Mouse (Mus musculus): ENCODE results near the gene Galnt12. TPM values are rescaled to one million over a fixed set of nuclear protein-coding genes. Genes with fewer than 3 reads are reported as not detected.
"Not testable (repeated sequence)": the region's sequence is repeated elsewhere in the genome, so short reads cannot be mapped to it uniquely, and the experiment has no call there.

Gene Galnt12
- total RNA-seq (2021), result 1 to 10 TPM in 1 of 2 experiments, under 1 TPM in 1; 0.76 to 1.2 TPM

DNA sequence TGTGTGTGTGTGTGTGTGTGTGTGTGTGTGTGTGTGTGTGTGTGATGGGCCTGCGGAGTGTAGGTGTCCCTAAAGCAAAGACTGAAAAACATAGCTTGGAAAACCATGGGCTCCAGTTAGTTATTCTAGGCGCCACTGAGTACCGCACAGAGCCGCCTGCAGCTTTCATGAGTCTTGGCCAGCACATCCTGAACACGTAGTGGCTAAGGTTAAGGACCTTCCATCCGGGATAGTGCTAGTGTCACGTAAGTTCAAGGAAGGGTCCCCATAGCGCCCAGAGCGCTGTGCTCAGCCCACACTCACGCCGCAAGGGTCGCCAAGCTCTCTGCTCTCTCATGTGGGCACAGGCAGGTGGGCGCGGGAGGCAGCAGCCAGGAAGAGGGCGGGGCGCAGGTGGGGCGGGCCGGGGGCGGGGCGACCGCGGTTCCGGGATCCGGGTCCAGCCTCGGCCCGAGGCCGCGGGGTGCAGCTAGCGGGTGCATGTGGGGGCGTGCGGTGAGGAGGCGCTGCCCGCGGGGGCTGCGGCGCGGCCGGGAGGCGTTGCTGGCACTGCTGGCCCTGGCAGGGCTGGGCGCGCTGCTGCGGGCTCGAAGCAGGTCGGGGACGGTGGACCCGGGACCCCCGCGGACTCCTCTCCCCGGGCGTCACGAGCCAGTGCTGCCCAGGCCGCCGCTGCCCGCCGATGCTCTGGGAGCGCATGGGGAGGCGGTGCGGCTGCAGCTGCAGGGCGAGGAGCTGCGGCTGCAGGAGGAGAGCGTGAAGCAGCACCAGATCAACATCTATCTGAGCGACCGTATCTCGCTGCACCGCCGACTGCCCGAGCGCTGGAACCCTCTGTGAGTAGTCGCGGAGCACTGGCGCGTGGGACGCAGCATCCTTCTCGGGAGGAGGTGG, at the start of gene Galnt12:
Gene Galnt12, plus strand, starts transcription at position 417 of the 894 bp plus-strand sequence.
- intact Hi-C loops (cut with DNase I), result no loop called here
- DNase-seq (ENCODE audit: low spot score in 2 of 2), result peak; percentile 24 to 46

DNA sequence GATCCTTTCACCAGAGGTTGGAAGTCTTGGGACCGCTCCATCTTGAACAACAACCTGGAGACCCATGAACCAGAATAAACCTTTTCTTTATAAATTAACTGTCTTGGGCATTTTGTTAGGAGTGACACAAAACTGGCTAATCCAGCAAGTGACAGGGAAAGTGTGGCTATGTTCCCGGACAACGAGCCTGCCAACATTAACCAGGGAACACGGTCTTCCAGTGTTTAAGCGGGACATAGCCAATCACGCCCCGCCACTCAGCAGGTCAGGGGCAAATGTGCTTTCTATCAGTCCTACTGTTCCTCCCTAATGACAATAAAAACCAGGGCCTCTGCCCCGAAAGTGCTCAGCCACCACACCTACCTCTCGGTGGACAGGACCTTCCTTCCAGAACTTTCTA, 47.8 kb upstream of the Galnt12 start:
- DNase-seq (ENCODE audit: low spot score in 2 of 2), result no peak
- intact Hi-C loops (cut with DNase I), result no loop called here

GRCm38 (mm10) chr4:47046974-47047373, 44.7 kb upstream of the Galnt12 start:
- DNase-seq (ENCODE audit: low spot score in 2 of 2), result no peak
- intact Hi-C loops (cut with DNase I), result no loop called here

GRCm38 (mm10) chr4:47047765-47048164, 43.9 kb upstream of the Galnt12 start:
- no peak for DNase-seq (ENCODE audit: low spot score in 2 of 2)
- intact Hi-C loops (cut with DNase I), result no loop called here

GRCm38 (mm10) chr4:47049216-47049615, 42.5 kb upstream of the Galnt12 start:
- intact Hi-C loops (cut with DNase I), result no loop called here
- DNase-seq (ENCODE audit: low spot score in 2 of 2), result no peak

DNA sequence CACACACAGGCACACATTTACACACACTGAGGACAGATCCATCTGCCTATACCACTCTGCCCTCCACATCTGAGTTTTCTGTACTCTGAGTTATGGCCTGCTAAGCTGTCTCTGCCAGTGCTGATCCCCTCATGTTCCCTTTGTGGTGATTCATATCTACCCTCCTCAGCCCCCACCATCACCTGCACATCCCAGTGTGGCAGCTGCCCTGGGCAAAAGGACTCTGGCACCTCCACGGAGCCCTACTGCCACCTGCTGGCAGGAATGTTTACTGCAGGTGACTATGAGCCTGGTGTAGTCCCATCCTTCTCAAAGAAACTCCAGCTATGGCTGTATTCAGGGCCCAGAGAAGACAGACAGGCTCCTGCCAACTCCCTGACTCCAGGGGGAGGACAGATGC, 41.5 kb upstream of the Galnt12 start:
- intact Hi-C loops (cut with DNase I), result loop anchor here (10.0 kb wide), 1 partner anchor 545 kb away; no protein-coding TSS in a partner anchor
- peak; percentile 89 to 93 for DNase-seq (ENCODE audit: low spot score in 2 of 2)

DNA sequence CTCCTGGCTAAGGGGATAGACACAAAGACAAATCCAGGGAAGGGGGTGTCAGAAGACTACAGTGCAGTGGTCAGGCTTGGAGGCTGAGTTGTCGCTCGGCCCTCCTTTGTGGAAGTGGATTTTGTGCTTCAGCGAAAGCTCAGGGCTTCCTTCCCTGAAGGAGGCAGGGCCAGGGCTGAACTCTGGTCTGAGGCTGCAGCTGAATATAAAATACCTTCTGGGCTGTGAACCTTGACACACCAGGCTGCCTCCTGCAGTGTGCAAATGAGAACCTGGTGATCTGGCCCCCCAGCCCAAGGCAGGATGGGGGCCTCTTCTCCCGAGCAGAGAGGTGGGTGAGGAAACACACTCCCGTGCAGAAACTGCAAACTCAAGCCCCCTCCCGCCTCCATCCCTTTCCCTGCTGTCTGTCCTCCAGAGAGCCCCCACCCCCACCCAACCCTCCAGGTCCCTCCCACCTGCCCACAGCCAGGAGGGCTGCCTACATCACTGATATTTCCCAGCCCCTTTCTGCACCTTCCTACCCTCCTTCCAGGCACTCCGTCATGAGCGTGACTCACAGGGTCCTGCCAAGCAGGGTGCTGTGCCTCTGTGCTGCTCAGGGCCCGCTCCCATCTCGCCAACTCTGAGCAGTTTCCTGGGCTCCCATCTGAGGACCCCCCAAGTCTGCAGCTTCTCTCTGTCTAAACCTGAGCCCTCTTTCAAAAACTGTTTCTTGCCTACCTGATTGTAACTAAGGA, 40.9 kb upstream of the Galnt12 start:
- intact Hi-C loops (cut with DNase I), result loop anchor here (10.0 kb wide), 1 partner anchor 546 kb away; no protein-coding TSS in a partner anchor
- no peak for DNase-seq (ENCODE audit: low spot score in 2 of 2)

DNA sequence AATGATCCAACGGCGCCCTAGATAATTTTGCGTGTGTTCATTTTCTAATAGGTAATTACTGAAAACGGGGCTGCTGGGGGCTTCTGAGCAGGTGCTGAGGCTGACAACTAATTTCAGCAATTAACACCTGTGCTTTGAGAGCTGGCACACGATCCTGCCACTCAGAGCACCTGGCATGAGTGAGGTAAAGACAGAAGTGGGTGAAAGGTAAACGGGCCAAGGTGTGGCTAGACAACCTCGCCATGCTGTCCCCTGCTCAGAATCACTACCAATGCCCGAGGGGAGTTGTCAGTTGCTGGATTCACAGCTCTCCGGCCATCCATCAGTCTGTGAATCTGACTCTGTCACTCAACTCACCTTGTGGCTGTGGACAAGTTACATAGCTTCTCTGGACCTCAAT, 39.8 kb upstream of the Galnt12 start:
- intact Hi-C loops (cut with DNase I), result loop anchor here (10.0 kb wide), 1 partner anchor 547 kb away; no protein-coding TSS in a partner anchor
- no peak for DNase-seq (ENCODE audit: low spot score in 2 of 2)

- DNase-seq (ENCODE audit: low spot score in 2 of 2), result not testable (repeated sequence)
- intact Hi-C loops (cut with DNase I), result loop anchor here (10.0 kb wide), 1 partner anchor 550 kb away; no protein-coding TSS in a partner anchor
Observed at GRCm38 (mm10) chr4:47055170-47055569, 36.5 kb upstream of the Galnt12 start.

- no peak for DNase-seq (ENCODE audit: low spot score in 2 of 2)
- intact Hi-C loops (cut with DNase I), result loop anchor here (10.0 kb wide), 1 partner anchor 551 kb away; no protein-coding TSS in a partner anchor
Observed at GRCm38 (mm10) chr4:47055570-47056080, 36.1 kb upstream of the Galnt12 start.

DNA sequence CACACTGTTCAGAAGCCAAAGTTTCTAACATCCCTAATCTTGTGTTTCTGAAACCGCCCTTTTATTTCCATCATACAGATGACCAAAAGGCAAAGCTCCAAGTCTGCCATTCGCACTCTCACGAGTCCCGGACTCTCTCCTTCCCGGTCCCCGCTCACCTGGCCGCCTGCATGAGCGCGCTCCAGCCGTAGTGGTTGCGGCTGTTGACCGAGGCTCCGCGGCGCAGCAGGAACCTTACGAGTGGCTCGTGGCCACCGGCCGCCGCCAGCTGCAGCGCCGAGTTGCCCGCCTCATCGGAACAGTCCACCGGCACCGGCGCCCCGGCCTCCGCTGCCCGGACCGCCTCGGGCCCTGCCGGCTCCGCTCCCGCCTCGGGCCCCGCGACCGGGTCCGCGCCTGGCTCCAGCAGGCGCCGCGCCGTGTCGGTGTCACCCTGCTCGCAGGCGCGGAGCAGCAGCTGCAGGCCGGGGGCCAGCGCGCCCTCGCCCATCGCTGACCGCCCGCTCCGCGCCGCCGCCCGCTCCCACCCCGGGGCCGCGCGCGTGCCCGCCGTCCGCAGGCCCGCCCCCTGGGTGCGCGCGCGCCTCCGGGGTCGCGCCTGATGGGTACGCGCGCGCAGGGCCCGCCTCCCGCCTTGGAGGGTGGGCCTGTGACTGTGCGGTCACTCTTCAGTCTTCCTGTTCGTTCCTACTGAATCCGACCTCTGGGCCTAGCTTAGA, 34.8 kb upstream of the Galnt12 start, which contains the start of gene Anks6:
Gene Anks6, minus strand, starts transcription at position 637 of the 719 bp plus-strand sequence.
- intact Hi-C loops (cut with DNase I), result loop anchor here (10.0 kb wide), 1 partner anchor 552 kb away; no protein-coding TSS in a partner anchor
- DNase-seq (ENCODE audit: low spot score in 2 of 2), result peak; percentile 81 to 84

DNA sequence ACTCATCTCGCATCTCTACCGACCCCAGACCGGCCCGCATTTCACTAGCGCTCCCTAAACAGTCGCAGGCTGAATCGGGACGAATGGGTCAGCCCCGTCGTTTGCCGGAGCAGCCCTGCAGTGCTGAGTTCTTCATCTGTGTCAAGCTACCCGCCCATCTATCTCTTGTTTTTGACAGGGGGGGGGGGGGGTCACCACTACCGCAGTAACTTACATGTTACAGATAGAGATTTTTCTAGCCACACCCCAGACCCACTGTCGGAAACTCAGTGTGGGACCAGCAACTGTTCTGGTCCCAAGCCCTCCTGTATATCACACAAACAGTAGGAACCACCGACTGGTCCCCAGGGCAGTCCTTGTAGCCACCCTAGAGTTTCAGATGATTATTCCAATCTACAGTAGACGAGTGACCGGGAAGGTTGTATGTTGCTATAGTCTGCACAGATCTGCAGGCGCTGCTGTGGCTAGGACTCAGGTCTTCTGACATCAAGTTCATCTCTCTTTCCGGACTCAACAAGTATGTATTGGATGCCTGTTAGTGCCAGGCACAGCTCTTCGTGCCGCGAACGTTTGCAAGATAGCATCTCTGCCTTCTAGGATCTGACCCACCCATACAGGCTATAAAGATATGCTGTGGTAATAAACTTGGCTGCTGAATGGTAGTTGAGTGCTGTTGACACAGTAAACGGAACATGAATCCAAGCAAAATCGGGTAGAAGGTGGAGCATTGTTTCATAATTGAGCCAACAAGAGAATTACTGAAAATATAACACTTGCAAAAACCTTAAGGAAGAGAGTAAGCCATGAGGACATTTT, 34.0 kb upstream of the Galnt12 start:
- intact Hi-C loops (cut with DNase I), result loop anchor here (10.0 kb wide), 1 partner anchor 553 kb away; no protein-coding TSS in a partner anchor
- no peak for DNase-seq (ENCODE audit: low spot score in 2 of 2)

DNA sequence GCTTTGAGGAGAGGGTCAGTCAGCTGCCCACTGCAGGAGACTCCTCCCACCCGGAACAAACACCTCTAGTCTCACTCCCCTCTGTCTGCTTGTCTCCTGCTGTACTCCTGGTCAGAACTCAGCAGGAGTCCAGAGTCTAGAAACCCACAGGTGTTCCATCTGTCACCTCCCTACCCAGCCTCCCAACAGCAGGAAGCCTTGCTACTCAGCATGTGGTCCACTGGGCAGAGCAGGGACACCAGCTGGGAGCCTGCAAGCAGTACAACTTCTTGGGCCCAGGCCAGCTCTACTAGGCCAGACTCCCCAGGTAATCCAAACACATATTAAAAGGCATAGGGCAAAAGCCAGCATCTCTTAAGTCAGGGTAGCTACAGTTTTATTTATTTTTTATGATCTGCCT, 30.8 kb upstream of the Galnt12 start:
- no peak for DNase-seq (ENCODE audit: low spot score in 2 of 2)
- intact Hi-C loops (cut with DNase I), result no loop called here

DNA sequence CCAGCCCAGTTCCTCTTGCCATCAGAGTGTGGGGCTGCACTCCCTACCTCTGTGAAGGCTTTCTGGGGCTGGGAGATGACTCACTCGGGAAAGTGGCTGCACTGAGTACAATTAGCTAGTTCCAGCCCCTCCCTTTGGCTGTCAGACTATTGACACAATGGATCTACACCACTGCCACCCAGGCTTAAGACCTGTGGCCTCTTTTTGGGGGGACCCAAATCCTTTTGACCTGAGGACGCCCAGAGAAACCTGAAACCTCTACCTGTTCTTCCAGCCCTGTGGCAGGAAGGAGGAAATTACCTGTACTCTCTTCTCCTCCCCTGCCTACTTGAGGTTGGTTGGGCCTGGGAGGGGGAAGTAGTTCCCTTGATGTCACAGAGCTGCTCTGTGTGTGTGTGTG, 16.7 kb upstream of the Galnt12 start:
- peak in 1 of 2 experiments; percentile 40 for DNase-seq (ENCODE audit: low spot score in 2 of 2)
- intact Hi-C loops (cut with DNase I), result no loop called here

- intact Hi-C loops (cut with DNase I), result no loop called here
- DNase-seq (ENCODE audit: low spot score in 2 of 2), result no peak
Observed at GRCm38 (mm10) chr4:47079997-47080646, 11.6 kb upstream of the Galnt12 start.

DNA sequence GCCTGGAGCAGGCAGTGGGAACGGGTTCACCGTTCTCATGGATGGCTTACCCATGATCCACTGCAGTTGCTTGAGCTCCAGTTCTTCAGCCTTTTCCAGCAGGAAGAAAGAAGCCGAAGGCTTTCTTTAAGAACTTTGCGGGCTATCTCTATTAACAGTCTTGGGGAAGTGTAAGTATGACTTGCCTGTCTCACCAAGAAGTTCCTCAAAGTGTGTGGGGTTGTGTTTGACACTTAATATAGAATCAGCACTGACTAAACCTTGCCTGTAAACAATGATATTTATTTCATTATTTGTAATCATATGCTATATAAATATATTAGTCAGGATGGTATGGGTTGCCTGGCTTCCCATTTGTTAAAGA, 11.1 kb upstream of the Galnt12 start:
- intact Hi-C loops (cut with DNase I), result no loop called here
- DNase-seq (ENCODE audit: low spot score in 2 of 2), result no peak

GRCm38 (mm10) chr4:47083824-47084223, 7.9 kb upstream of the Galnt12 start:
- no peak for DNase-seq (ENCODE audit: low spot score in 2 of 2)
- intact Hi-C loops (cut with DNase I), result no loop called here

GRCm38 (mm10) chr4:47088671-47089070, 3.0 kb upstream of the Galnt12 start:
- intact Hi-C loops (cut with DNase I), result no loop called here
- DNase-seq (ENCODE audit: low spot score in 2 of 2), result no peak

All from left cerebral cortex, postnatal 25 days (tissue).